Mouse (Mus musculus): ENCODE results near the gene Hps4. TPM values are rescaled to one million over a fixed set of nuclear protein-coding genes. Genes with fewer than 3 reads are reported as not detected.

Gene Hps4
- polyA plus RNA-seq, 1 experiment from 2014 or later = 31.1 TPM

DNA sequence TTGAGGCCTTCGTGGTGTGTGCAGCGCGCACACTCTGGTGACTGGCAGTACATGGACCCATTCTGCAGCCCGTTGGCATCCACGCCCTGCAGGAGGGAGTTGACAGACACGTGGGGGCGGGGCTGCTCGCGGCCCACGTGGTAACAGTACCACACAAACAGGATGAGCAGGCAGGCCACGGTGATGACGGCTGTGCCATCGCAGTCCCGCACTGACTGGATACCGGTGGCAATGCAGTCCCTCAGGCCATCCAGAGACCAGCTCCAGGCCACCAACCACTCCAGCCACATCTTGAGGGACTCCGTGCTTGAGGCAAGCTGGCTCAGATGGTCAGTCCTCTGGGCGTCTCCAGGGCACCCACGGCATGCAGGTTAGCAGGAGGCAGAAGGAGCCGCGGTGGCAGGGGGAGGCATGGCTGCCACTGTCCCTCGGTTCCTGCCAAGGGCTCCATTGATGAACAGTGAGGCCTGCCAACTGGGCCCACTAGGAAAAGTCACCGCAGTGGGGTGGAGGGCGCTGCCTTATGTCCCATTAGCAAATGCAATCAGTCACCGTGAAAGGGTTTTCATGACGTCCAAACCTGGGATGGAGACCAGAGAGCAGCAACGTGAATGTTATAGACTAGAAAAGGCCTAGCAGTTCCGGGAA is 48.9 kb downstream of the Hps4 start:
- H3K4me3 ChIP-seq = no peak overlapping the region
- peaks cover 10% of the 10 kb centered on the region; the same call in 1 of the 2 replicates for H3K4me1 ChIP-seq
- no peak overlapping the region for H3K4me2 ChIP-seq
- no peaks in the 10 kb centered on the region for H3K9me3 ChIP-seq
- no peak overlapping the region for H3K27ac ChIP-seq
- ATAC-seq (ENCODE audit: borderline replicate concordance, extremely low read depth, low FRiP score, low TSS enrichment) = no peak
- 65% methylated on average over 27 of the region's 27 CpGs for WGBS
- H3K9ac ChIP-seq = no peak overlapping the region
- H3K36me3 ChIP-seq = no peaks in the 10 kb centered on the region
- peaks cover 38% of the 10 kb centered on the region for H3K27me3 ChIP-seq

DNA sequence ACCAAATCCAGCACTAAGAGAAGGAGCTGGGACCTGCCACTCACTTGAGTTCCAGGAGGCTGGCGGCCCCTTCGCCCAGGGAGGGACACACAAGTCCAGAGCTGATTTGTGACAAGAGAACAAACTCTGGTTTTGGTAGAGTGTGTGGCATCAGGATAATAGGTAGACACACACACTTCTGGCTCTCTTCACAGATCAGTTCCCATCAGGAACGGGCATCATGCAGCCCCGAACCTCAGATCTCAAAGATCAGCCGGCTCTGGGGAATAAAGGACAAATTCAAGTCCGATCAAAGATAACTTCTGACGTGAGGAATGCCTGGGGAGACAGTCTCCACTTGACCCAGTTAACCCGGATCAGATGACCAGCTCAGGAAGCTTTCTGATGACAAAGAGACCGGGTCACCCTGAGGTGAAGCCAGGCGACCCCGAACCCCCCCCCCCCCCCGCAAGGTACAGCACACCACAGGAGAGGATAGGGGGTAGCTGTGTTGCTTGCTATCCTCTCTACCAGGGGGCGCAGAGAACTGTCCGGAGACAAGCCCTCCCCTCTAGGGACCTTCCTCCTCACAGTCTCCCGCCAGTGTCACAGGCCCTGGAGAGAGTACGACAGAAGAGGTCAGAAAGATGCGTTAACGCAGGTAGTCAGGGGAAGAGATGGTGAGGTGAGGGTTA is 51.0 kb downstream of the Hps4 start:
- no peaks in the 10 kb centered on the region for H3K36me3 ChIP-seq
- 6% methylated on average over 18 of the region's 18 CpGs for WGBS
- H3K27ac ChIP-seq = no peak overlapping the region
- peak overlapping the region; percentile 92 for H3K4me2 ChIP-seq
- peaks cover 38% of the 10 kb centered on the region for H3K27me3 ChIP-seq
- ATAC-seq (ENCODE audit: borderline replicate concordance, extremely low read depth, low FRiP score, low TSS enrichment) = 0 out of 2 replicates have a peak, but pooled peaks have one; percentile 1
- no peaks in the 10 kb centered on the region for H3K9me3 ChIP-seq
- no peak overlapping the region for H3K9ac ChIP-seq
- peaks cover 10% of the 10 kb centered on the region; the same call in 1 of the 2 replicates for H3K4me1 ChIP-seq
- peak overlapping the region; percentile 52 for H3K4me3 ChIP-seq

DNA sequence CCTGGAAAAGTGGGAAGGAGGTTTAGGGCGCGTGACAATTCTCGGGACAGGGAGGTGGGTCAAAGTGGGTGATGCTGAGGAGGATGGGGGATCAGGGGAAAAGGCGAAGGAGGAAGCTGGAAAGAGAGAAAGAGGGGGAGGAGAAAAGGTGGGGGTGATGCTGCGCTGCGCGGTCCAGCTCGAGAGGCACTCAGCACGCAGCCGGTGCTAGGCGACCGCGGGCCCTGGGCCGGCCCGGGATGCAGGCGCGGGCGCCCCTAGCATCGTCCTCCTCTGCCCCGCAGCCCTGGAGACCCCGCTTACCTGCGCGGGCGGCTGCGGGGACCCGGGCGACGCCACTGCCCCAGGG is 51.5 kb downstream of the Hps4 start:
- peak; percentile 37 for ATAC-seq (ENCODE audit: borderline replicate concordance, extremely low read depth, low FRiP score, low TSS enrichment)
- no peak overlapping the region for H3K27ac ChIP-seq
- H3K9ac ChIP-seq = no peak overlapping the region
- no peaks in the 10 kb centered on the region for H3K9me3 ChIP-seq
- no peaks in the 10 kb centered on the region for H3K36me3 ChIP-seq
- peaks cover 10% of the 10 kb centered on the region; the same call in 1 of the 2 replicates for H3K4me1 ChIP-seq
- H3K4me3 ChIP-seq = peak overlapping the region; percentile 52
- peaks cover 38% of the 10 kb centered on the region for H3K27me3 ChIP-seq
- WGBS = 1% methylated on average over 26 of the region's 28 CpGs
- peak overlapping the region; percentile 92 for H3K4me2 ChIP-seq

DNA sequence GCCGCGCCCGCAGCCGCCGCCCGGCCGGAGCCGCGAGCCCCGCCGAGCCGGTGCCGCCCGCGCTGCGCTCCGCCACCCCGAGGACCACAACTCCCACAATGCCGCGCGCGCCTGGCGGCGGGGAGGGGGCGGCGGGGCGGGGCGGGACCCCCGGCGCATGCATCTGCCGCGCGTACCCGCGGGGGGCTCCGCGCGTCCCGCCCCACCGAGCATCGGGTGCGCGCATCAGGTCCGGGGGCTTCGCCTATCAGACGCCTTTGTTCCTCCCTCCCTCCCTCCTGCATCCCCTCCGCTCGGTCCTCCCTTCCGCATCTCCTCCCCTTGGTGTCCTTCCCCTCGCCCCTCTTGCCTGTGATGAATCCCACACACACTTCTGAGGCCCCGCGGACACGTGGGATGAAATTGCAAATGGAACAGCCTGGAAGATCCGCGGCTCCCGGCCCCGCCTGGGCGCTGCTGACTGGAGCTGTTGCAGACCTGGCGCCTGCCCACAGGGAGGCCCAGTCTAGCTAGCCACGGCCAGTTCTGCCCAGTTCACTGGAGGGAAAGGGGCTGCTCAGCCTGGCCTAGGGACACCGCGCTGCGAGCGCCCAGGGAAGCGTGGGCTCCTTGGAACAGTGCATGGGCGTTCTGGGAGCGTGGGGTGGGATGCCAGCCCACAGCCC is 52.0 kb downstream of the Hps4 start, which contains the start of gene Asphd2:
Gene Asphd2, minus strand, starts transcription at position 88 of the 665 bp plus-strand sequence.
- Histone ChIP-seq H3K9ac (peak within 1 kb of the TSS; percentile 31), H3K36me3 (no peaks in the 10 kb centered on the region), H3K27ac (no peak within 1 kb of the TSS), H3K4me1 (peaks cover 10% of the 10 kb centered on the region; the same call in 1 of the 2 replicates), H3K9me3 (no peaks in the 10 kb centered on the region), H3K4me3 (peak within 1 kb of the TSS; percentile 52), H3K27me3 (peaks cover 38% of the 10 kb centered on the region), H3K4me2 (peak within 1 kb of the TSS; percentile 92)
- peak; percentile 72 for ATAC-seq (ENCODE audit: borderline replicate concordance, extremely low read depth, low FRiP score, low TSS enrichment)
- 2% methylated on average over 60 of the region's 67 CpGs for WGBS

DNA sequence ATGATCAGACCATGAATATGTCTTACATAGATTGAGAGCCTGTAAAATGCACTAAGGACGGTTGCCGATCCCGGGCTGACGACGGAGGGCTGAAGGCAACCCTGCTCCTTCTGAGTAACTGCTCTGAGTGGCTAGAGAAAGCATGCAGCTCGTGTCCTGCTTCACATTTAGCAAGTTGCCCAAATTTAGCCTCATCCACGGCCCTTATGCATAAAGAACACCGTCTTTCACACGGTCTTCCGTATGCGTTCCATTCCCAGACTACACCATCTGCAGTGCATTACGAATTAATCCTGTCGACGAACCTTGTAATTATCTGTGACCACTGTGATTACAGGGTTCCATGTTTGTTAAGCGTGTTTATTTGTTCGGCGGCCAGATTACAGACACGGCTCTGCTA is 53.2 kb downstream of the Hps4 start:
- Histone ChIP-seq H3K4me1 (peaks cover 10% of the 10 kb centered on the region; the same call in 1 of the 2 replicates), H3K4me2 (no peak overlapping the region), H3K9ac (no peak overlapping the region), H3K9me3 (no peaks in the 10 kb centered on the region), H3K27ac (no peak overlapping the region), H3K4me3 (no peak overlapping the region), H3K27me3 (peaks cover 38% of the 10 kb centered on the region), H3K36me3 (no peaks in the 10 kb centered on the region)
- 66% methylated on average over 18 of the region's 18 CpGs for WGBS
- ATAC-seq (ENCODE audit: borderline replicate concordance, extremely low read depth, low FRiP score, low TSS enrichment) = no peak

DNA sequence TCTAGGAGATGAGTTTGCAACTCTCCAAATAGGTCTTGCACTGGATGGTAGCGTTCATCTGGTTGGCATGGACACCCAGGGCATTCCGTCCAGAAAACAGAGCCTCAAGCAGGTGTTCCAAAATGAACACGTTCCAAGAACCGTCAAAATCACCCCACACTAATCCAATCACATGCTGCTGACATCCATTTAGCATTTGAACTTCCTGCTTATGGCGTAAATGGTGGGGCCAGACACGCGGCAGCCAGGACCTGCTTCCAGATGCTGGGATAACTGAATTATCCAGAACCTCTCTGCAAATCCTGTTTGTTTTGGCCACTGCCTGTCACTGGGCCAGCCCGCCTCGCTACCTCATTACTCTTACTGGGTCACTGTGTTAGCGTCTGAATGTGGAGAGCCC is 56.4 kb downstream of the Hps4 start:
- Histone ChIP-seq H3K9me3 (no peaks in the 10 kb centered on the region), H3K4me2 (no peak overlapping the region), H3K36me3 (no peaks in the 10 kb centered on the region), H3K27me3 (peaks cover 12% of the 10 kb centered on the region), H3K9ac (no peak overlapping the region), H3K4me3 (no peak overlapping the region), H3K4me1 (peaks cover 8% of the 10 kb centered on the region; the same call in 1 of the 2 replicates), H3K27ac (no peak overlapping the region)
- 45% methylated on average over 10 of the region's 10 CpGs for WGBS
- ATAC-seq (ENCODE audit: borderline replicate concordance, extremely low read depth, low FRiP score, low TSS enrichment) = no peak

DNA sequence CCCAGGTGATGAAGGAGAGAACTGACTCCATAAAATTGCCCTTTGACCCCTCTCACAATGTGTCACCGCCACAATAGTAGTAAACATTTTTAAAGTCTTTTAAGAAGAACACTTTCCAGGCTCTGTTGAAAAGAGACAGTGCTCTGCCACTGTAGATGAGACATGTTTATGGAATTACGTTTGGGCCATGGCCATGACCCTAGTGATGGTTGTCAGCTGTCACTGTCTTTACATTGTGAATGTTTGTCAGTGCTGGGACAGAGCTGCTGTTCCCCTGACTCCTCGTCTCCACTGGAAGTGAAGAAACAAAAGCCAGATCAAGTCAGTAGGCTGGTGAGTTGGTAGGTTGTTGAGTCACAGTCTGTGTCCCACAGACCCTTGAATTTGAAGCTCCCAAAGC is 59.6 kb downstream of the Hps4 start:
- H3K36me3 ChIP-seq = no peaks in the 10 kb centered on the region
- no peak overlapping the region for H3K4me2 ChIP-seq
- H3K9me3 ChIP-seq = no peaks in the 10 kb centered on the region
- WGBS = 32% methylated on average over 3 of the region's 3 CpGs
- no peak overlapping the region for H3K9ac ChIP-seq
- no peaks in the 10 kb centered on the region for H3K4me1 ChIP-seq
- peak; percentile 57; the same call in 1 of the 2 replicates for ATAC-seq (ENCODE audit: borderline replicate concordance, extremely low read depth, low FRiP score, low TSS enrichment)
- H3K4me3 ChIP-seq = no peak overlapping the region
- no peaks in the 10 kb centered on the region for H3K27me3 ChIP-seq
- no peak overlapping the region for H3K27ac ChIP-seq

DNA sequence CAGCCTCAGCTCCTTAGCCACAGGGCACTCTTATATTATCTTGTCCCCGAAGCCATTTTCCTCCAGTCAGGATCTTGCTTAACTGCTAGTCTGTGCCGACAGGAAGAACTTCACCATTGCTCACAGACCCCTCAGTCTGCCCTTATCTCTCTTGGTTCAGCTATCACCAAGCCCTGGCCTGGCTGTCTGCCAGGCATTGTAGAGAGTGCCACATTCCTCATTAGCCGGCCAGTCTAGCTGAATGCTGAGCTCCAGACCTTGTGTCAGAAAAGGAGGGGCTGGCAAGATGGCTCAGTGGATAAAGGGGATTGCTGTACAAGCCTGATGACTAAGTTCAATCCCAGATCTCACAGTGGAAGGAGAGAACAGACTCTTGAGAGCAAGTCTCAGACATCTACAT is 63.1 kb downstream of the Hps4 start:
- Histone ChIP-seq H3K27ac (no peak overlapping the region), H3K4me2 (no peak overlapping the region), H3K27me3 (no peaks in the 10 kb centered on the region; the same call in 1 of the 2 replicates), H3K9me3 (no peaks in the 10 kb centered on the region), H3K36me3 (no peaks in the 10 kb centered on the region), H3K4me1 (no peaks in the 10 kb centered on the region), H3K4me3 (no peak overlapping the region), H3K9ac (no peak overlapping the region)
- WGBS = 42% methylated on average over 3 of the region's 3 CpGs
- ATAC-seq (ENCODE audit: borderline replicate concordance, extremely low read depth, low FRiP score, low TSS enrichment) = no peak

DNA sequence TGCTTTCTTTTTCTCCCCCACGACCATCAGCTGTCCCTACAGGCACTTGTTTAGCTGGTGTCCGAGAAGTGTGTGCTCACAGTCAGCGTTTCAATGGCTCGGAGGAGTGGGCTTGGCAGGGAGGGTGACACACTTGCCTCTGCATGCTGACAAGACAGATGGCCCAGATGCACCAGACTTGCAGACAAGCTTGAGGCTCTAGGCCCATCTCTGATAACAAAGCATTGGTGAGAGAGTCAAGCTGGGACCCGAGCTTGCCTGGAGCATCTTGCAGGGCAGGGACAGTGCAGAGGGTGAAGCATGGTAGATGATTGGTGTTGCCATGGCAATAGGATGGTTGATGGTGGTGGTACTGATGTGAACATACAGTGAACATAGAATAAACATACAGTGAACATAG is 66.4 kb downstream of the Hps4 start:
- no peak overlapping the region for H3K4me2 ChIP-seq
- no peak overlapping the region for H3K4me3 ChIP-seq
- H3K36me3 ChIP-seq = no peaks in the 10 kb centered on the region
- no peak overlapping the region for H3K27ac ChIP-seq
- WGBS = 42% methylated on average over 5 of the region's 5 CpGs
- H3K4me1 ChIP-seq = no peaks in the 10 kb centered on the region
- no peak overlapping the region for H3K9ac ChIP-seq
- no peaks in the 10 kb centered on the region; the same call in 1 of the 2 replicates for H3K27me3 ChIP-seq
- H3K9me3 ChIP-seq = no peaks in the 10 kb centered on the region
- no peak for ATAC-seq (ENCODE audit: borderline replicate concordance, extremely low read depth, low FRiP score, low TSS enrichment)

DNA sequence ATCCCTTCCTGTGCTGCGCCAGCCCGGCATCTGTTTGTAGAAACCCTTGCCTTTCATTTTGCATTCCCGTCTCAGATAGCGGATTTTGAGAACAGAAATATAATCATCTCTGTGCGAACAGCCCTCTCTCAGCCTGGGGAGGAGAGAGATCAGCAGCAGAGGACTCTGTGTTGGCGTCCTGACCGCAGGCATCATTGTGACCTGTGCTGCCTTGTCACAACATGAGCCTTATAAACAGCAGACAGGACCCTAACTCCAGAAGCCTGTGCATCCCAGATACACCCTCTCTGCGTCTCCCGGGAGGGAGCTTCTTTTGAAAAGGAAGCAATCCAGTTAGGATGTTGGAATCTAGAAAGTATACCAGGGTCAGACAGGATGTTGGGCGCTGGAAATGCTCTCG is 68.2 kb downstream of the Hps4 start:
- WGBS = 29% methylated on average over 11 of the region's 11 CpGs
- Histone ChIP-seq H3K4me1 (no peaks in the 10 kb centered on the region), H3K27me3 (no peaks in the 10 kb centered on the region; the same call in 1 of the 2 replicates), H3K9ac (no peak overlapping the region), H3K9me3 (no peaks in the 10 kb centered on the region), H3K4me2 (no peak overlapping the region), H3K4me3 (no peak overlapping the region), H3K36me3 (no peaks in the 10 kb centered on the region), H3K27ac (no peak overlapping the region)
- ATAC-seq (ENCODE audit: borderline replicate concordance, extremely low read depth, low FRiP score, low TSS enrichment) = no peak

DNA sequence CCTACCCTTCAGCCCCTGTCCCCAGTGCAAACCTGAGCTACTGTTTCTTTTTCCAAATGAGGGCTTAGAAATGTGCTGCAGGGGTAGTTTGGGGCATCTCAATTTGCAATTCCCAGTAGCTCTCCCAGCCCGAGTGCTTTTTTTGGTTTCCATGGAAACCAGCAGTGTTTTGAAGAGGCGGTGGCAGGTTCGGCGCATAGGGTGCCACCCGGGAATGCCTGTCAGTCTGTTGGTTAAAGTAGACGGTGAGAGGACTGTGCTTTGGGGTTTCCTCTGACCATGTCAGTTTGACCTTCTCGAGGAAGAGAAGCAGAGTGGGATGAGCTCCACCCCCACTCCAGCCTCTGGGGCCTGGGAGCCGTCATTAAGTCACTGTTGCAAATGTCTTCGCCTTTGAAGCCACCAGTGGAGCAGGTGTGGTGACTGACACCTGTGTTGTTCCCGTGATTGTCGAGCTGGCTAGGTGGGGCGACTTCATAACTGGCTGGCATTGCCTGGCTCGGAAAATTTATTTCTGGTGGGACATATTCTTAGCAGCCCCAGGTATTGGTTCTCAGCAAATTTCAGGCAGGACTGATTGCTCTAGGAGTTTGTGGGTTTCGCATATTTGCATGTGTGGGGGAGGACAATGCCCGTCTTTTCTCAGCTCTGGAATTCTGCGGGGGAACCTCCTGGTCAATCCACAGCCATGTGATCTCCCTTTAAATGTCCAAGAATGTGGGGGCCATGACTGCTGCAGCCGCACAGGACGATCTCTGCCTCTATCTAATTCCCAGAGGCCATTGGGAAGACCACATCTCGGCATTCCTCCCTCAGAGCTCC is 68.8 kb downstream of the Hps4 start:
- Histone ChIP-seq H3K27ac (no peak overlapping the region), H3K4me1 (no peaks in the 10 kb centered on the region), H3K36me3 (no peaks in the 10 kb centered on the region), H3K27me3 (no peaks in the 10 kb centered on the region; the same call in 1 of the 2 replicates), H3K9me3 (no peaks in the 10 kb centered on the region), H3K4me3 (no peak overlapping the region), H3K9ac (no peak overlapping the region), H3K4me2 (no peak overlapping the region)
- WGBS = 8% methylated on average over 19 of the region's 19 CpGs
- no peak for ATAC-seq (ENCODE audit: borderline replicate concordance, extremely low read depth, low FRiP score, low TSS enrichment)

Measured in lung, embryonic 15.5 days (tissue).